Mouse (Mus musculus): Measurements from ENCODE around the gene Hoxc5. TPM values are rescaled to one million over a fixed set of nuclear protein-coding genes. Genes with fewer than 3 reads are reported as not detected.

Hoxc5 gene
- polyA plus RNA-seq, 1 experiment from 2014 or later = 0.53 TPM

GRCm38 (mm10) chr15:102962492-102962891 lies 4.8 kb upstream of the Hoxc5 start:
- Histone ChIP-seq H3K27me3 (ENCODE audit: control insufficient read depth, insufficient read depth, low read length) (peaks cover 87% of the 10 kb centered on the region), H3K27ac (replicated peaks; ENCODE audit: low read depth, low read length) (no peak overlapping the region), H3K4me3 (ENCODE audit: low read depth, low read length) (no peak overlapping the region), H3K4me1 (ENCODE audit: control insufficient read depth, insufficient read depth, low read length) (no peaks in the 10 kb centered on the region), H3K9me3 (replicated peaks; ENCODE audit: control insufficient read depth, low read length) (no peaks in the 10 kb centered on the region), H3K36me3 (replicated peaks; ENCODE audit: control insufficient read depth, insufficient read depth, low read depth, low read length) (no peaks in the 10 kb centered on the region), H3K4me2 (ENCODE audit: low read depth, low read length) (no peak overlapping the region), H3K9ac (replicated peaks; ENCODE audit: low read length) (no peak overlapping the region)
- no peak for ATAC-seq (replicated peaks; ENCODE audit: insufficient number of reproducible peaks, low FRiP score, low TSS enrichment, low read depth)
- DNase-seq (ENCODE audit: low spot score) = no peak
- 1% methylated on average over 13 of the region's 13 CpGs for WGBS

GRCm38 (mm10) chr15:102963259-102963658 lies 4.0 kb upstream of the Hoxc5 start:
- DNase-seq (ENCODE audit: low spot score) = no peak

GRCm38 (mm10) chr15:102963671-102964640 lies 3.3 kb upstream of the Hoxc5 start:
- H3K4me2 ChIP-seq (ENCODE audit: low read depth, low read length) = no peak overlapping the region
- H3K9me3 ChIP-seq (replicated peaks; ENCODE audit: control insufficient read depth, low read length) = no peaks in the 10 kb centered on the region
- ATAC-seq (replicated peaks; ENCODE audit: insufficient number of reproducible peaks, low FRiP score, low TSS enrichment, low read depth) (no peak), DNase-seq (ENCODE audit: low spot score) (no peak)
- no peaks in the 10 kb centered on the region for H3K36me3 ChIP-seq (replicated peaks; ENCODE audit: control insufficient read depth, insufficient read depth, low read depth, low read length)
- no peaks in the 10 kb centered on the region for H3K4me1 ChIP-seq (ENCODE audit: control insufficient read depth, insufficient read depth, low read length)
- H3K27me3 ChIP-seq (ENCODE audit: control insufficient read depth, insufficient read depth, low read length) = peaks cover 86% of the 10 kb centered on the region
- H3K9ac ChIP-seq (replicated peaks; ENCODE audit: low read length) = no peak overlapping the region
- no peak overlapping the region for H3K27ac ChIP-seq (replicated peaks; ENCODE audit: low read depth, low read length)
- H3K4me3 ChIP-seq (ENCODE audit: low read depth, low read length) = no peak overlapping the region
- under 1% methylated on average over 28 of the region's 28 CpGs for WGBS

More at GRCm38 (mm10) chr15:102963259-102963658, 4.0 kb upstream of the Hoxc5 start:
- no peak for ATAC-seq (replicated peaks; ENCODE audit: insufficient number of reproducible peaks, low FRiP score, low TSS enrichment, low read depth)
- no peaks in the 10 kb centered on the region for H3K9me3 ChIP-seq (replicated peaks; ENCODE audit: control insufficient read depth, low read length)
- H3K4me1 ChIP-seq (ENCODE audit: control insufficient read depth, insufficient read depth, low read length) = no peaks in the 10 kb centered on the region
- no peaks in the 10 kb centered on the region for H3K36me3 ChIP-seq (replicated peaks; ENCODE audit: control insufficient read depth, insufficient read depth, low read depth, low read length)
- WGBS = 3% methylated on average over 8 of the region's 8 CpGs
- no peak overlapping the region for H3K27ac ChIP-seq (replicated peaks; ENCODE audit: low read depth, low read length)
- no peak overlapping the region for H3K9ac ChIP-seq (replicated peaks; ENCODE audit: low read length)
- H3K4me3 ChIP-seq (ENCODE audit: low read depth, low read length) = no peak overlapping the region
- no peak overlapping the region for H3K4me2 ChIP-seq (ENCODE audit: low read depth, low read length)
- H3K27me3 ChIP-seq (ENCODE audit: control insufficient read depth, insufficient read depth, low read length) = peaks cover 85% of the 10 kb centered on the region

- no peaks in the 10 kb centered on the region for H3K36me3 ChIP-seq (replicated peaks; ENCODE audit: control insufficient read depth, insufficient read depth, low read depth, low read length)
- no peak overlapping the region for H3K27ac ChIP-seq (replicated peaks; ENCODE audit: low read depth, low read length)
- 1% methylated on average over 26 of the region's 26 CpGs for WGBS
- H3K4me3 ChIP-seq (ENCODE audit: low read depth, low read length) = no peak overlapping the region
- no peaks in the 10 kb centered on the region for H3K9me3 ChIP-seq (replicated peaks; ENCODE audit: control insufficient read depth, low read length)
- no peaks in the 10 kb centered on the region for H3K4me1 ChIP-seq (ENCODE audit: control insufficient read depth, insufficient read depth, low read length)
- ATAC-seq (replicated peaks; ENCODE audit: insufficient number of reproducible peaks, low FRiP score, low TSS enrichment, low read depth) (no peak), DNase-seq (ENCODE audit: low spot score) (no peak)
- H3K4me2 ChIP-seq (ENCODE audit: low read depth, low read length) = no peak overlapping the region
- peaks cover 89% of the 10 kb centered on the region for H3K27me3 ChIP-seq (ENCODE audit: control insufficient read depth, insufficient read depth, low read length)
- H3K9ac ChIP-seq (replicated peaks; ENCODE audit: low read length) = no peak overlapping the region
Measured at GRCm38 (mm10) chr15:102965003-102965891, 2.0 kb upstream of the Hoxc5 start.

- DNase-seq (ENCODE audit: low spot score) (peak; percentile 88), ATAC-seq (replicated peaks; ENCODE audit: insufficient number of reproducible peaks, low FRiP score, low TSS enrichment, low read depth) (0 out of 2 replicates have a peak, but pooled peaks have one; percentile 39)
- no peak overlapping the region for H3K4me2 ChIP-seq (ENCODE audit: low read depth, low read length)
- H3K9me3 ChIP-seq (replicated peaks; ENCODE audit: control insufficient read depth, low read length) = no peaks in the 10 kb centered on the region
- 3% methylated on average over 28 of the region's 30 CpGs for WGBS
- no peaks in the 10 kb centered on the region for H3K36me3 ChIP-seq (replicated peaks; ENCODE audit: control insufficient read depth, insufficient read depth, low read depth, low read length)
- no peaks in the 10 kb centered on the region for H3K4me1 ChIP-seq (ENCODE audit: control insufficient read depth, insufficient read depth, low read length)
- no peak overlapping the region for H3K9ac ChIP-seq (replicated peaks; ENCODE audit: low read length)
- peaks cover 89% of the 10 kb centered on the region for H3K27me3 ChIP-seq (ENCODE audit: control insufficient read depth, insufficient read depth, low read length)
- H3K27ac ChIP-seq (replicated peaks; ENCODE audit: low read depth, low read length) = no peak overlapping the region
- H3K4me3 ChIP-seq (ENCODE audit: low read depth, low read length) = no peak overlapping the region
Measured at GRCm38 (mm10) chr15:102965892-102966775, 1.1 kb upstream of the Hoxc5 start.

GRCm38 (mm10) chr15:102966776-102967311 lies 399 bp upstream of the Hoxc5 start, which contains the start of gene Hoxc10:
Gene Hoxc10, plus strand, starts transcription at chr15:102966796.
- H3K4me2 ChIP-seq (ENCODE audit: low read depth, low read length) = no peak within 1 kb of the TSS
- H3K4me3 ChIP-seq (ENCODE audit: low read depth, low read length) = no peak within 1 kb of the TSS
- H3K4me1 ChIP-seq (ENCODE audit: control insufficient read depth, insufficient read depth, low read length) = no peaks in the 10 kb centered on the region
- H3K27me3 ChIP-seq (ENCODE audit: control insufficient read depth, insufficient read depth, low read length) = peaks cover 90% of the 10 kb centered on the region
- no peak within 1 kb of the TSS for H3K27ac ChIP-seq (replicated peaks; ENCODE audit: low read depth, low read length)
- 1% methylated on average over 27 of the region's 27 CpGs for WGBS
- no peaks in the 10 kb centered on the region for H3K9me3 ChIP-seq (replicated peaks; ENCODE audit: control insufficient read depth, low read length)
- DNase-seq (ENCODE audit: low spot score) = no peak
- ATAC-seq (replicated peaks; ENCODE audit: insufficient number of reproducible peaks, low FRiP score, low TSS enrichment, low read depth) = no peak; the same call in 1 of the 2 replicates
- H3K9ac ChIP-seq (replicated peaks; ENCODE audit: low read length) = no peak within 1 kb of the TSS
- no peaks in the 10 kb centered on the region for H3K36me3 ChIP-seq (replicated peaks; ENCODE audit: control insufficient read depth, insufficient read depth, low read depth, low read length)

Measured in embryonic facial prominence, embryonic 11.5 days (tissue).